Mouse (Mus musculus) neural tube, embryonic 14.5 days (tissue): ENCODE data around the gene Nup214. TPM values are rescaled to one million over a fixed set of nuclear protein-coding genes. Genes with fewer than 3 reads are reported as not detected.
A peak's percentile ranks its signal among the peaks of the same experiment; 100 is the strongest.

Source experiments
- ATAC-seq: fragments of 200-750 bp; cut with Nextera tagmentation; 2 replicates; pipeline ENCODE4 v1.8.0; 2017; ENCODE audit warnings: low read depth, mild to moderate bottlenecking, moderate TSS enrichment, moderate library complexity
- H3K27ac ChIP-seq: fragments of 300-500 bp; sonication (generic); 2 replicates; pipeline ENCODE4 v1.5.1; 2014; ENCODE audit warnings: low read depth, mild to moderate bottlenecking, control low read depth, low read length, moderate library complexity, mixed read lengths
- H3K27me3 ChIP-seq: fragments of 300-500 bp; sonication (generic); 2 replicates; pipeline ENCODE4 v1.6.1; 2014; ENCODE audit warnings: low read length; ENCODE audit not compliant: control insufficient read depth, insufficient read depth
- H3K36me3 ChIP-seq: fragments of 300-500 bp; sonication (generic); 2 replicates; pipeline ENCODE4 v1.6.1; 2014; ENCODE audit warnings: low read length, mixed read lengths; ENCODE audit not compliant: control insufficient read depth, insufficient read depth
- H3K4me1 ChIP-seq: fragments of 300-500 bp; sonication (generic); 2 replicates; pipeline ENCODE4 v1.6.1; 2014; ENCODE audit warnings: low read length; ENCODE audit not compliant: control insufficient read depth, insufficient read depth
- H3K4me2 ChIP-seq: fragments of 300-500 bp; sonication (generic); 2 replicates; pipeline ENCODE4 v1.6.1; 2014; ENCODE audit warnings: mild to moderate bottlenecking, low read depth, low read length, control low read depth
- H3K4me3 ChIP-seq: fragments of 300-500 bp; sonication (generic); 2 replicates; pipeline ENCODE4 v1.5.1; 2014; ENCODE audit warnings: low read depth, low read length, control low read depth, mixed read lengths
- H3K9ac ChIP-seq: fragments of 300-500 bp; sonication (generic); replicated peaks from 2 replicates; pipeline ENCODE4 v1.6.1; 2014; ENCODE audit warnings: low read depth, mild to moderate bottlenecking, control low read depth, low read length, mixed read lengths
- H3K9me3 ChIP-seq: fragments of 300-500 bp; sonication (generic); 2 replicates; pipeline ENCODE4 v1.6.1; 2016; ENCODE audit warnings: low read length; ENCODE audit not compliant: control insufficient read depth
- WGBS: fragments of 180-500 bp; shearing (Covaris S2); extraction: QIAGEN DNeasy Blood & Tissue Kit; methylation state at CpG from one replicate; pipeline ENCODE4 v1.1.7; 2014; 5-methylcytosine and 5-hydroxymethylcytosine counted together
- microRNA-seq: library from miRNA; unstranded; fragments of <30 nt; microRNA quantifications from one replicate; pipeline ENCODE4, GENCODE M21; 2016
- polyA plus RNA-seq: library from polyadenylated mRNA; unstranded; fragments of >200 nt; fragmentation: Nextera tagmentation; extraction: Ambion mirVana; gene quantifications from 2 replicates; pipeline ENCODE4 v1.2.1, GENCODE M21; 2014

Gene Nup214
- polyA plus RNA-seq, 1 experiment from 2014 or later, result 59.9 TPM

- ATAC-seq, result no peak
- Histone ChIP-seq H3K9ac (peak overlapping the region; percentile 71), H3K9me3 (no peaks in the 10 kb centered on the region), H3K4me2 (peak overlapping the region; percentile 88), H3K4me1 (peaks cover 10% of the 10 kb centered on the region), H3K36me3 (no peaks in the 10 kb centered on the region), H3K27me3 (no peaks in the 10 kb centered on the region), H3K4me3 (peak overlapping the region; percentile 48), H3K27ac (peak overlapping the region; percentile 80)
- 79% methylated on average over 10 of the region's 10 CpGs for WGBS
Observed at GRCm38 (mm10) chr2:32096122-32096420, 121.8 kb downstream of the Nup214 start.

- Histone ChIP-seq H3K4me3 (no peak overlapping the region), H3K9ac (no peak overlapping the region), H3K27ac (no peak overlapping the region), H3K9me3 (no peaks in the 10 kb centered on the region), H3K4me2 (no peak overlapping the region), H3K36me3 (no peaks in the 10 kb centered on the region), H3K27me3 (no peaks in the 10 kb centered on the region), H3K4me1 (peaks cover 6% of the 10 kb centered on the region; the same call in 1 of the 2 replicates)
- WGBS, result 52% methylated on average over 5 of the region's 5 CpGs
- no peak for ATAC-seq
Observed at GRCm38 (mm10) chr2:32102944-32103343, 128.7 kb downstream of the Nup214 start.

GRCm38 (mm10) chr2:32103557-32103956 is 129.3 kb downstream of the Nup214 start:
- WGBS, result 78% methylated on average over 7 of the region's 7 CpGs
- no peaks in the 10 kb centered on the region for H3K36me3 ChIP-seq
- H3K4me3 ChIP-seq, result no peak overlapping the region
- ATAC-seq, result no peak
- H3K4me1 ChIP-seq, result peaks cover 6% of the 10 kb centered on the region; the same call in 1 of the 2 replicates
- no peak overlapping the region for H3K4me2 ChIP-seq
- no peaks in the 10 kb centered on the region for H3K27me3 ChIP-seq
- no peaks in the 10 kb centered on the region for H3K9me3 ChIP-seq
- H3K27ac ChIP-seq, result no peak overlapping the region
- H3K9ac ChIP-seq, result no peak overlapping the region

Small RNA genes within 50 kb of the gene (microRNA-seq; reads per million reads assigned to microRNA genes)
- 0.85 reads per million for gene Mir7674

Other genes with a start within 250 kb of the Nup214 start
- 0.09 TPM in 1 of 2 replicates, not detected in the other for gene Qrfp, start 163.9 kb upstream of the Nup214 start, polyA plus RNA-seq
- gene Fibcd1, start 128.4 kb upstream of the Nup214 start, polyA plus RNA-seq, result 3.8 and 4.3 TPM in 2 replicates
- gene Lamc3, start 87.1 kb upstream of the Nup214 start, polyA plus RNA-seq, result 0.60 and 4.9 TPM in 2 replicates
- 17.8 and 22.1 TPM in 2 replicates for gene Aif1l, start 24.3 kb upstream of the Nup214 start, polyA plus RNA-seq
- 0.28 and 0.50 TPM in 2 replicates for gene Fam78a, start 110.4 kb downstream of the Nup214 start, polyA plus RNA-seq
- gene Plpp7, start 121.1 kb downstream of the Nup214 start, polyA plus RNA-seq, result 23.8 and 25.2 TPM in 2 replicates
- 101 and 118 TPM in 2 replicates for gene Prrc2b, start 176.6 kb downstream of the Nup214 start, polyA plus RNA-seq